Mouse (Mus musculus): ENCODE measurements around the gene Fas.

The Fas gene

DNA sequence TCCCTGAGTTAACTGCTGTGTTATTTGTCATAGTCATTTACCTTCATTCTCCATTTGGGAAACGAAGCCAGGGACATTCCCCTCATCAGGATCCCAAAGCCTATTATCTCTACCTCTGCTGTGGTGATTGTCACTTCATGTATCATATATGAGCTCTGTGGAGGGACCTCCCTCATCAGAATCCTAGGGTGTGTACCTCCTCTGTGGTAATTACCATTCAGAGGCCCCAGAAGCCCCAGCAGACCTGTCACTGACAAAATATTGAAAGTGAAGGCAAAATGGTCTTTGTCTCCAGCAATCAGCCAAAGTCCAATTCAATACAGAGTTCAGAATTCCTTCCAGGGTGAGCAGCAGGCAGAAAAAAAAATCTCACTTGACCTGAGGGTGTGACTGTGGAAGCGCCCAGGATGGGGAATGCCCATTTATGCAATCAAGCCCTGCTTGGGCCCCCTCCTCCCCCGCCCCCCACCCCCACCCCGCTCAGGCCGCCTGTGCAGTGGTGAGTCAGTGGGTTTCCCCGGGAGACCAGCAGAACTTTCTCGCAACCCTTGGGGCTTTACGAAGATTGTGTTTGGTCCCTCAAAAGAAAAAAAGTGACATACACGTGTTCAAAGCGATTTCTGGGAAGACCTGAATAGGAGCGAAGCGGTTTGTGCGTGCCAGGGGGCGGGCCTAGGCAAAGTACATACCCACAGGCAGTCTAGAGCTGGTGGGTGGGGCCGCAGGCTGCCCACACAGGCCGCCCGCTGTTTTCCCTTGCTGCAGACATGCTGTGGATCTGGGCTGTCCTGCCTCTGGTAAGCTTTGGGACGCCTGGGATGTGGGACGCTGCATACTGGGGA lies at the start of gene Fas:
Gene Fas (plus strand): TSS at position 719 of the 842 bp plus-strand sequence.
- DNase-seq: peak; percentile 89

DNA sequence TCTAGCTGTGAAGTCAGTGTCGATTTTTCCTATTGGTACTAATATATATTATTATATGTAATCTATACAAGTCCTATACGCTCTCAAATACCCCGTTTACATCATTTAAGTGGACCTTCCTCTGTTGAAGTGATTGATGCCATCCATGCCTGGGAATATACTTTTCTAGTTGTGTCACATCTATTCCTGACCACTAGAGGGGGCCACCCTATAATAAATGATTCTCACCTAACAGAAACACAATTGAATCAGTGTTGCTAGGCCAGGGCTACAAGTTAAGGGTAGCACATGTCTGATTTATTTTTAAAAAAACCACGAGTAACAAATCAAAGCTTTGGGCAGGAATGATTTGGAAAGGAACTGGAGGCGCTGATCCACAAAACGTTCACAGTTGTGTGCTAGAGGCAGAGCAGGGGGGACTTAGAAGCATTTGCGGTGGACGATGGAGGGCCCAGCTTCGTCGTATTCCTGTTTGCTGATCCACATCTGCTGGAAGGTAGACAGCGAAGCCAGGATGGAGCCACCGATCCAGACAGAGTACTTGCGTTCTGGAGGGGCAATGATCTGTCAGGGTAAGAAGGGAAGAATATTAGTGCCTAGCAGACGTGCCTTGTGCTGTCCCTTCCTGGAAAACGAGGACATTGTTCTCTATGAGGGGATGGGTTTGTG lies 49.1 kb upstream of the Fas start:
- DNase-seq: peak; percentile 44

DNA sequence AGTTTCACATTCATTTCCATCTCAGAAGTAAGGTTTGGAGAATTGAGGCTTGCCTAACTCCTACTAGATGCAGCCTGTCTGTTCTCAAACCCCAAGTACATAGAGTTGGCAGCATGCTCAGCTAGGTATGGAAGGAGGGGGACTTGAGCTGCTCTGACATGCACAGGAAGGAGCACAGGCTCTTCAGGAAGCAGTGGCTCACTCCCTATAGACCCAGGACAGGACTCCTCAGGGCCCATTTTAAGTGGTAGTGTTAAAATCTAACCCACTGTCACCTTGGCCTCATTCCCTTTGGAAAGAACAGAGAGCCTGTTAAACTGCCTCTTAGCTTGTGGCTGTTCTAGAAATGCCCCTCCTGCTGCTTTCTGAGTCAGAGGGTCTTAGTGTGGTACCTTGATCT lies 47.5 kb upstream of the Fas start:
- DNase-seq: no peak

DNA sequence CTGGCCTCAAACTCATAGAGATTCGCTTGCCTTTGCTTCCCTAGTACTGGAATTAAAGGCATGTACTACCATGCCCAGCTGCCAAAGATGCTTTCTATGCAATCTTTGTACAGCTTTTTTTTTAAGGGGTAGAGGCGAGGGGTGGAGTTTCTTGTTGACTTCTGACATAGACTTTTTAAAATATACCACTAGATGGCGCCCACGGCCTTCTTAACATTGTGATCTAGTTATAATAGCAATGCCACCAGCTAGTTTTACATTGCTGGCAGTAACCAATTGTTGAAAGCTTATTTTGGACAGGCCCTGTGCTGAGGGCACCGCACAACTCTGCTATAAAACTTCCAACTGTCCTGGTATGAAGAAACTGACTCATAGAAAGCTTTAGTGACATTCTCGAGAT lies 46.4 kb upstream of the Fas start:
- peak; percentile 81 for DNase-seq

DNA sequence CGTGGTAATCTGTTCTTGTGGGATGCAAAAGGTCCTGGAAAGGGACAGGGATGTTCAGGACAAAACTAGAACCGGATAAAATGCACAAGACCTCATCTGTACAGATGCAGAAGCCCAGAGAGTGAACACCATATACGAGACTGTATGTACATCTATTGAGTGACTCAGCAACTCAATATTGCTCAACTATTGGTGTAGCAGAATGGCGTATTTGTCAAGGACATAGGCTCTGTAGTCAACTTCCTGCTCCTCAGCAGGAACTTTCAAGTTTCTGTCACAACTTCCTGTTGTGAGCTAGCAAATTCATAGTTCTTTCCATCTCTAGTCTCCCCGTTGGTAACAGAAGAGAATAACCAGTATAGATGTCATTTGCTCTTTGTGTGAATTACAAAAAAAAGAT lies 41.9 kb upstream of the Fas start:
- no peak for DNase-seq

DNA sequence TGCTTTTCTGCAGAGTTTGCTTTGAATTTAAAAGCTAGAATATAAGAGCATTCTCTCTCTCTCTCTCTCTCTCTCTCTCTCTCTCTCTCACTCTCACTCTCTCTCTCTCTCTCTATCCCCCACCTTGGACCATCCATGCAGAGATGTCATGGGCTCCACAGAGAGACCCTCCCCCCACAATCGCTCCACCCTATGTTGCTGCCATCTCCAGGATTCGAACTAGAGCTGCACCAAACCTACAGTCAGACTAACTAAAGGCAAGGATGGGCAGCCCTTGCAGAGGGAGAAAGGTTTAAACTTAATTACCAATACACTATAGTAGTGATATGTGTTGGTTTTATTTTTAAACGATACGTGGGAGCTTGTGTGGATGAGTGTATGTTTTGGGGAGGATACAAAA lies 39.8 kb upstream of the Fas start:
- no peak for DNase-seq

DNA sequence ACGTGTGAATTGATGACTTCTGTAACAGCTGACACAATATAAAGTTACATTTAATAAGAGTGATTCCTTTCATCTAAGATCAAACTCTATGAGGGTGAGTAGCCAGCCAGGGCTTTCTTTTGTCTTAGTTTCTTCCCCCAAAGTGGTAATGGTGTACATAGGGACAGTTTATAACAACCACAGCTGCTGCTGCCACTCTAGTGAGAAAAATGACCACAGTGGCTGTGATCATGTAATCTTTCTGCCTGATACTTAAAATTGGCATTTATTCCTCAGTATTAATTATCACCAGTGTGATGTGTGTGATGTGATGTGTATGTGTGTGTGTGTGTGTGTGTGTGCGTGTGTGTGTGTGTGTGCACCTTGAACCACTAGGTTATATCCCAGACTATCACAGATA lies 38.6 kb upstream of the Fas start:
- no peak for DNase-seq

DNA sequence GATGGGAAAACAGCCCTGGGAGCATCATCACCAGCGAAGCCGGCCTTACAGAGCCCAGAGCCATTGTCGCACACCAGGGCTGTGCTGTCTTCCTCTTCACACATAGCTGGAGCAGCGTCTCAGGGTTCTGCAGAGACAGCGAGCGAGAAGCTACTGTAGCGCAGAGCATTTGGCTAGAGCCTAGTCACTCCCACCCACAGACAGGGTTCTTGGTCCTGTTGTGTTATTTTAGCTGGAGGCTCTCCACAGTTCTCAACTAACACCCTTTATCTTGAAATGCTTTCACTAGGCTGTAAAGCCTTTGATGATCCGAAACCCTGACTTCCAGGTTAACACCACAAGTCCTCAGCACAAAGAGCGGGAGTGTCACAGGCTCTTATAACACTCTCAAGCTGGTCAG lies 38.0 kb upstream of the Fas start:
- DNase-seq: no peak

DNA sequence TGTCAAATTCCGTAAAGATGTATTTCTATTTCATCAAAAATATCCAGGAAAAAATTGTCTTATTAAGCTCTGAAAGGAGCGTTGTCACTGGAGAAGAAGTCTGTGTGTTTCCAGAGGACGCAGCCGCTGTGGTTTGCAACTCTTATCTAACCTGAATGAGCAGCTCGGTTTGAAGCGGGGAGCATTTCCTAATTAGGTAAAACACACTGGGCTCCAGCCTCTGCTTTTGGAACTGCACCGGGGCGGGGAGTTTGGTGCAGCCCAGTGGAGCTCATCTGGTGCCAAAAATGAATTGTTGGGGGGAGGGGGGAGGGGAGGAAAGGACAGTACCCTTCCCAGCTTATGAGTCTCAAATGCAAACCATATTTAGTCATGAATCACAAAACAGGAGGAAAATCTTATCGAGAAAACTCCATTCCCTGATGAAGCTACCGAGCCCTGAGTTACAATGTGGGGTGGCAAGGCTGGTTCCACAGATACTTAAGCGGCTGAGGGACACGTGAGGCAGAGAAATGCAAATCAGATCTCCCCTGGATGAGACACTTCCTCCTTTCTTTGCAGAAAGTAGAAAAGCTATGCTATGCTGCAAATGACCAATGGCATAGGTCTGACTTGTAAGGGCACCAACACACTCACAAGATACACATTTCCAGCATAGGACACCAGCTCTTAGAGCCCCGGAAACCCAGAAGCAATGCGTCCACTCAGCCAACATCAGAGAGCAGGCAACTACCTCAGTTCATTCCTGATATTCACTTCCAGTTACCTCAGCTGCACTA lies 36.2 kb upstream of the Fas start:
- peak; percentile 33 for DNase-seq

DNA sequence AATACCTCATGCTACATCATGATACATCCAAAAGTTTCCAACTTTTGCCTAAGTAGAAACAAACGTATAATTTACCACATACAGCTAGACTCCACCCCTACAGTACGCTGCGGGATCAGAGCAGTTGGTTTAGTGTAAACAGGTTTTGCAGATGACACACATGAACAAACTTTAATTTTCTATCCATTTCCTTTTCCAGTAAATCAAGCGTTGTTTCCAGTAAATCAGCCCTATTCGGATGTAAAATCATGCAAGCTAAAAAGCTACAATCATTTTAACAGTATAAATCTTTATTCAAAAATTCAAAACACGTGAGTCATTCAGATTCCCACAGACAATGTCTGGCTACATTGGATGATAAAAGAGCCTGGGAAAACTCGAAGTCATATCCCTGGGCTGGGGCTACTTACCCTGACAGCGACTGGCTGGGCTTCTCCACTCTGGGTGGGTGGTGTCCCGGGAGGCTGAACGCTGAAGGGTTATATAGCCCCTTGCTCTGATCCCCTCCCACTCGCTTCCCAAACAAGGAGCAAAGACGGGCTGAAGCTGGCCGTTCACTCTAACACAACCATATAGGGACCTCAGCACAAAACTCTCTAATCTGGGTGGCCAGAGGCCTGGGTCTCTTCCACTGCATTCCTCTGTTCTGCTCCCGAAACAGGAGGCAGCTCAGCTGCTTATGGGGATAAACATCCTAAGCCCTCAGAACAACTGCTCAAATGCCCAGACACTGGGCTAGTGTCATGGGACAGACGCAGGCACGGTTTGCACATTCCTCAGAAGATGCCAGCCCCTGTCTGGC lies 35.4 kb upstream of the Fas start, which contains the start of gene Acta2:
Gene Acta2 (minus strand): TSS at position 711 of the 802 bp plus-strand sequence.
- peak; percentile 57 for DNase-seq

DNA sequence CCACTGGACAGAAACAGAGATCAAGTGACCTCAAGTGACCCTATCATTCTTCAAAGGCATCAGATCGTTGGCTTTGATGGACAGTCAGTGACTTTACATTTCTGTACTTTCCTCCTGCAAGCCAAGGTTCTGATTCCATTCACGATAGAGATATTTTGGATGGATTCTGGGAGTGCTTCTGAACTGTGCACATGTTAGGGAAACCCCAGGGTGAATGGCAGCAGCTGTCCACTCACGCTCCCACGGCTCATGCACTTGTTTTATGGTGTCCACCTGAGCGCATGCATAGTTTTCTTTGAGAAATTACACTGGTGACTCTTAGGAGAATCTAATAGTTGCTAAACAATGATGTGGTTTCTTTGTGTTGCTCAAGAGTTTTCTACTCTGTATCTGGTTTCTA lies 34.3 kb upstream of the Fas start:
- no peak for DNase-seq

DNA sequence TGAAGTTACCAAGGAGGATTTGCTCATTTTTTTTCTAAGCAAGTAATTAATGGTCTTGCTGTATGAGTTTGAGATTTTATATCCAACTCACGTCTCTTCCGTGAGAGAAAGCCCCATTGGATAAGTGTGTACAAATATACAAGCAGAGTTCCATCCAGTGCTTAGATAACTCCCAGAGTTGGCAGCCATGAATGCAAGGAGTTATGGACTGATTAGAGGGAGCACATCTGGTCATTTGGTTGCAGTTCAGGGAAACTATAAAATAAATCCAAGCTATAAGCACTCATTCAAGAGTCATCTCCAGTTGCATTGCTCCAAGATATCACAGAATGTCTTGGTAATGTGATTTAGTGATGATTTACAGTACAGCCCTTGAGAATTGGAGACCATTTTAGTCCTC lies 33.5 kb upstream of the Fas start:
- DNase-seq: no peak

DNA sequence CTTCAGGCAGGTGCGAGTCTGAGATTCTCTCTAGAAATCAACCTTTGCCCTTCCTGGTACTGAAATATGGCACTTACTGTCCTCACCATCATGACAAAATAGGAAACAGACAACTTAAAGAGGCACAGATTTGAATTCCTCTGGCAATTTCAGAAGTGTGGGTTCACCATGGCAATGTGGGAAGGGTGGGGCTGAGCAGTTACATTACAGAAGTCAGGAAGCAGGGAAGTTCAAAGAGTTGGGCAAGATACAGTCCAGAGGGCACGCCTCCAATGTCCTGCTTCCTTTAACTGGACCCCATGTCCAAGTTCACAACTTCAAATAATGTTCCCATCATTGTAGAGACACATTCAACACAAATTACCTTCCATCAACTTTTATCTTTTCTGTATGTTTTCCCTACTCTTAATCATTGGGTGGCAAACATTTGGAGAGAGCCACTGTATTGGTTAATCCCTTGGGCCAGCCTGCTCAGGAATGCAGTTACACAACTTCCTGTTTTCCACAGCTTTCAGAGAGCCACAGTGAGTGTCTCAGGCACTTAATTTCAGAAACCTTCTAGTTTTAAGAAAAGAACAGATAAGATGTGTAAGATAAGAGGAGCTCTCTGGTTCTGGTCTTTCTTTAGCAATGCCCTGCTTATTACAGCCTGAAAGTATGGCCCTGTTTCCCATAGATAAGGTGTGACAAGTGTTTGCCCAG lies 28.0 kb upstream of the Fas start:
- no peak for DNase-seq

DNA sequence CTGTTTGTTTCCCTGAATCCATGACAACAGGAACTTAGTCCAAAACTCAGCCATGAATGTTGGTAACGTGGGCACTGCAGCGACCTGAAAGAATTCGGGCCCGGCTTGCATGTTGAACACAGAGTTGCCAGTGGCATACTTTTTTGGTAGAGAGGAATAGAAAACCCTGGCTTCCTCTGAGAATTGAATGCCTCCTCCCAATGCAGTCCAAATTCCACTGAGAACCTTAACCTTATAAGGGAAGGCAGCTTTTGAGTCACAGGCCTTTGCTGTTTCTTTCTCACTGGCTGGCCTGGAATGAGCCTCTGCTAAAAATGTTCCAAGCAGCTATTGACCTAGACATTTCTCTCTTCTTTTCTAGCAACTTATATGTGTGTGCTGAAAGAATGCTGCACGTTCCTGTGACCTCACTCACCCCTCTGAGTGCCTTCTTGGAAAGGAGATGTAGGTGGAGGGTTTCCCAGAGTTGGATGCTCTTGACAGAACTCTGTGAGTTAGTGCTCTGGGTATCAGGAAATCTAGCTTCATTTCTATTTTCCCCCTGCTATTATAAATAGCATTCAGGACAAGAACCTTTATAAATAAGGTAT lies 24.8 kb upstream of the Fas start:
- no peak for DNase-seq

DNA sequence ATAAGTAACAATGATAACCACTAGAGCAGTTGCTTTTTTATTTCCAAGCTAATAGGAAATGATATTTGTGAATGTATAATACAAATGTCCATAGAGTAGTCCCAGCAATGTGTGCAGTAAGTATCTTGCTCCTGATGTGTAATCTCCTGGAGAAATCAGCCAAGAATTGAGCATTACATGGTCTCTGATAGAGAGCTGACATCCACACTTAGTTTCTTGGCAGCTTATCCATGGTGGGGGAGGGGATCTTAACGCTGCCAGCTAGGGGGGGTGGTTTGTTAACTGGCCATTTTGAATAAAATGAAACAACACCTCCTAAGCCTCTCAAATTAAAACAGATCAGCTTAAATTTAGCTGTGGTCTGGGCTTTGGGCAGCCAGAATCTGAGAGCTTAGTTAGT lies 21.5 kb upstream of the Fas start:
- no peak for DNase-seq

DNA sequence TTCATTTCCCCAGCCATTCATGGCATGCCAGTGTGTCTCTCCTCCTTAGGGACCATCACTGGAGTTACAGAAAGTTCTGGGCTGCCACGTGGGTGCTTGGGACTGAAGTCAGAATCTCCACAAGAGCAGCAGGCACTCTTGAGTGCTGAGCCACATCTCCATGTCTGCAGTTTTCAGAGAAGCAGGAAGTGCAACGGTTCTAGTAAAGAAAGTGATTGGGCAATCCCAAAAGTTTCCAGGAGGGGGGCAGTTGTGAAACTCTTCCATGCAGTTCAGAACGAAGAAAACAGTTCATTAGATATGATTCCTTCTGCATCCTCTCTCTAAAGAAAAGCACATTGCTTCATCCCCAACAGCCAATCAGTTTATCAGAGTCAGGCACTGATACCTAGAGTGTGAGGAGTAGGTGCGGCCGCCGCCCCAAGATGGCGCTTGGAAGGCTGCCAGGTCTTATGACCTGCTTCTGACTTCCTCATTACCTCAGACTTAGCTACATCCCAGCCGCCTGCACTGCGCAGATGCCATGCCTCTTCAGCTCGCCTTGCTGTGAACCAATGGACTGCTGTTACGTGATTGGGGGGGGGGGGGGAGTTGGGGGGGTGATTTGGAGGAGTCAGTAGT lies 20.2 kb upstream of the Fas start:
- DNase-seq: no peak

DNA sequence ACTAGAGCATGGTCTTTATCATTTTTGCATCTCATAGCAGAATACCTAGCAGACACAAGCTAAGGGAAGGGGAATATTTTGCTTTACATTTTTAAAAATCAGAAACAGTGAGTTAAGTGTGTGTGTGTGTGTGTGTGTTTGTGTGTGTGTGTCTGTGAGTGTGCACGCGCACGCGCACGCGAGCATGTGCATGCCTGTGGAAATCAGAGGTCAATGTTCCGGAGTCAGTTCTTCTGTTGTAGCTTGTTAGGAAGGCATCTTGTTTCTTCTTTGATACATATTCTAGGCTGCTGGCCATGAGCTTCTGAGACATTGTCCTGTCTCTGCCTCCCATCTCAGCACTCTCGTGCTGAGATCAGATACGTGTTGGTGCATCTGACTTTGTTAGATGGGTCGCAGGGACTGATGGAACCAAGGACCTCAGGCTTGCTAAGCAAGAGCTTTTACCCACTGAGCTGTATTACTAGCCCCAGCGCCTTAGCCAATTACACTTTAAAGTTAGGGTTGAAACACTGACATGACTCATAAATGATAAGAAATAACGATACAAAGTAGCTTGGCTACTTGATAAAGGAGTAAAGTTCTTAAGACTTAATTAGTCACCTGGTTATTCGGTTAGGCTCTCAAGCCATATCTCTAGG lies 19.5 kb upstream of the Fas start:
- DNase-seq: no peak

DNA sequence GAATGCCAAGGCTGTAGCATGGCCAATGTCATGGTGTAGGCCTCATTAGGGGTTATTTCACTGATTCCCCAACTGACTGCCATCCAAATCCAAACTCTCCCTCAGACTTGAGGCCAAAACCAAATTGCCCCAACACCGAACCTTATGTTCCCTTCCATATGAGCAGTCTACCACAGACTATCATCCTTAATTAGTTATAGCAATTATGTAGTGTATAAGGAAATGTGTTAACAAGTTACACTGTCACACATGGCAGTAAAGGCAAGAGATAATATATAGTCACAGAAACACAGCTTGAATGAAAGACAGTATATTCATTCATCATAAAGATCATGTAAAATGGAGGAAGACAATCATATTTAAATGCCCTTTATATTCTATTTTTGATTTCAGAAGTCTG lies 17.4 kb upstream of the Fas start:
- DNase-seq: no peak

DNA sequence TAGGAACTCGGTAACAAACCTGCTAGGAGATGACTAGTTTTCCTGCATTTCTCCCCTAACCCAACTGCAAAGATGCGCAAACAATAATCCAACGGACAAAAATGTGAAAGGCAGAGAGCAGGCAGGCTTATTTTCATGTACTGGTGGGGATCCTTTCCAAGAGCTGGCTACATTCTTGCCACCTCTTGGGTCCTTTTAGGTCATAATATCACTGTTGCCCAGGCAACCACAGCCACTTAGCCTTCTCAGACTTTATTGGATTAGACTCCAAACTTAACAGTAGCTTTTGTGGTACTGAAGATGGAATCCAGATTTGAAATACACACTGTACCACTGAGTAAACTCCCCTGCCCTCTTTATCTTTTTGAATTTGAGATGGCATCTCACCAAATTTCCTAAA lies 12.4 kb upstream of the Fas start:
- no peak for DNase-seq

DNA sequence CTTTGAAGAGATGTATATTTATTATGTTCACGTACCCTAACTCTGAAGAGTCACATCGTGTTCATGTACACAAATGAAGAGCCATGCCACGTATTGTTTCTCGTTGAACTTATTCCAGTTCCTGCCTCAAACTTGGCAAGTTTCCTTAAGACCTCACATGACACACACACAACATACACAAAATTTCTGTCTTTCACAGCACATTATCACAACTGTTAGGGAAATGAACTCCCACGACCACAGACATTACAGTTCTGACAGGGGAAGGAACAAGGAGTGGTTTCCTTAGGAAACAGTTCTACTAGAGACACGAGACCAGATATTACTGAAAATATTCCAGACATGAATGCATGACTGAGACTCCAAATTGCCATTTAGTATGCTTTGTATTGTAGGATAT lies 6.9 kb upstream of the Fas start:
- peak; percentile 47 for DNase-seq

DNA sequence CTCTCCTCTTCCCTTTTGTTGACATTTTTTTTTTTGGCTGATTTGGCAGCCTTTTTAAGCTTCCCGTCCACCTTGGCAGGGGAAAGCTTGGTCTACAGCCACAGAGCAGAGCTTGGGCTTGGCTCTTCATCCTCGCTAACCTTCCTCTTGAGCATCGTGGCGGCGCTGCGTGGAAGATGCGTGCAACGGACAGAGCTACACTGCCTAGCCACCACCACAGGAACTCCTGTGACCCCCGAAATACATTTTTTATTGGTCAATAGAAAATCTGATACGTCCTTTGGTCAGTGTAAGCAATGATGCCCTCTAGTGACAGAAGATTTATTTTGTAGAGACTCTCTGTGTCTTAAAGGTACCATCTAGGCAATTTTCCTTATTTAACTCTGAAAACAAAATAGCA lies 6.1 kb upstream of the Fas start:
- peak; percentile 17 for DNase-seq
